Mouse (Mus musculus) olfactory bulb, adult 2 months (tissue): ENCODE results near the gene Atp10b.

ENCODE experiments used
- CTCF ChIP-seq: fragments of 200-500 bp; IDR thresholded peaks from 2 replicates; pipeline ENCODE4 v1.5.1; 2012; ENCODE audit warnings: low read depth, mild to moderate bottlenecking, low read length, moderate library complexity; ENCODE audit not compliant: insufficient read depth
- POLR2A ChIP-seq: fragments of 200-500 bp; IDR thresholded peaks from 2 replicates; pipeline ENCODE4 v1.6.1; 2012; ENCODE audit warnings: mild to moderate bottlenecking, low read depth, low read length, moderate library complexity; ENCODE audit not compliant: insufficient read depth

DNA sequence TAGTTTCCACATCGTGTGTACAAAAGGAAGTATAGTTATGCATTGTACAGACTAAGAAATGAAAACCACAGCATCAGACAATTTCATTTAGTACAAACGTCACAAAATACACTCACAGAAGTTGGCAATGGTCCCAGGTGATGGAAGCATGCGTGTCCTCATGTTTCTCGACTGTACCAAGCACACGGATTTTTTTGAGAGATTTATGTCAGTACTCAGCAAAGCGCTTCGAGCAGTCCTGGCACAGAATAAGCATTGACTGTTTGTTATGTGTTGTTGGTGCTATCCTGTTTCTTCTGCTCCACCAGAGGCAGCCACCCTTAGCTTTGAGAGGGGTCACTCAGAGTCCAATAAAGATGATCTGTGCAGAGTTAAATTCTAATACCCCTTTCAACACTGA lies 108.1 kb downstream of the Atp10b start:
- no peak for TF ChIP-seq POLR2A
- no peak for TF ChIP-seq CTCF
